ENCODE assay signal across 8 mouse cellular contexts in the genomic region with DNA sequence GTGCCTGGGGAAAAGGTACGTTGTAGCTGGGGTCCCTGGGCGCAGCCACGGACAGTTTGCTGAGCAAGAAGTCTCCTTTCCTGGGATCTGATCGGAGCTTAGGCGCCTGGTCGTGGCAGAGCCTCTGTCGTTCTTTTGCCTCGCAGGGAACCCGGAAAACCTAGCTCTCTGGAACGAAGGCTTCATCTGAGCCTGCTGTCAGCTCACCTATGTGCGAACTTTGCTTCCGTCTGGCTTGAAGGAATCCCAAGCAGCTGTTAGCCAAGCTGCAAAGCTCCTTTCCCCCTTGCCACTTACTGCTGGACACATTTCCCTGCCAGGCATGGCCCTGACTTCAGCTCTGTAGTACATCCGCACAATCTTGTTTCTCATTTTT. TPM values are rescaled to one million over a fixed set of nuclear protein-coding genes. Genes with fewer than 3 reads are reported as not detected.
DNase-seq lines count a peak whose midpoint lies in the region; ATAC-seq and TF ChIP-seq lines count a peak whose summit lies in the region.

No protein-coding gene starts in this region.

- TF ChIP-seq CTCF in left cerebral cortex, adult 2 months (IDR thresholded peaks at IDR 0.05) = no peak

- H3K9me3 ChIP-seq in hindbrain, embryonic 12.5 days (replicated peaks) = no peaks in the 10 kb centered on the region
- no peaks in the 10 kb centered on the region for H3K9me3 ChIP-seq in midbrain, embryonic 11.5 days (ENCODE audit: control insufficient read depth, low read length)

- peak overlapping the region; percentile 67 for H3K9ac ChIP-seq in hindbrain, embryonic 12.5 days
- peak overlapping the region; percentile 67 for H3K9ac ChIP-seq in midbrain, embryonic 11.5 days (ENCODE audit: low read length)

- H3K27ac ChIP-seq in left cerebral cortex, adult 2 months = peak overlapping the region; percentile 87
- H3K27ac ChIP-seq in hindbrain, embryonic 12.5 days = peak overlapping the region; percentile 85
- peak overlapping the region; percentile 68 for H3K27ac ChIP-seq in midbrain, embryonic 11.5 days (ENCODE audit: low read depth, low read length)

- peak; percentile 31 to 46 for DNase-seq in left cerebral cortex, adult 2 months (ENCODE audit: extremely low spot score in 1 of 2, low spot score in 2 of 2)
- DNase-seq in left cerebral cortex, postnatal 10 days (ENCODE audit: extremely low spot score in 1 of 2, low spot score in 2 of 2) = no peak
- DNase-seq in embryo, embryonic 10.5 days (ENCODE audit: low spot score) = peak; percentile 43
- peak; percentile 95 for DNase-seq in midbrain, embryonic 11.5 days (ENCODE audit: low spot score, missing footprints)
- no peak for DNase-seq in B cell, adult 2 months
- DNase-seq in layer of hippocampus, adult 8-10 months (ENCODE audit: low spot score in 2 of 2) = no peak
- DNase-seq in thymus, postnatal 4 days = no peak

- no peaks in the 10 kb centered on the region for H3K27me3 ChIP-seq in hindbrain, embryonic 12.5 days
- no peaks in the 10 kb centered on the region for H3K27me3 ChIP-seq in midbrain, embryonic 11.5 days (ENCODE audit: control insufficient read depth, insufficient read depth, low read length)

- intact Hi-C loops in left cerebral cortex, adult 2 months (cut with DNase I) = loop anchor here (10.0 kb wide), 3 partner anchors 837 to 1883 kb away; no protein-coding TSS in a partner anchor
- intact Hi-C loops in left cerebral cortex, postnatal 10 days (cut with DNase I) = loop anchor here (10.0 kb wide), 1 partner anchor 577 kb away; no protein-coding TSS in a partner anchor

- peak; percentile 37 for ATAC-seq in hindbrain, embryonic 12.5 days (ENCODE audit: low FRiP score)
- no peak for ATAC-seq in midbrain, embryonic 11.5 days (ENCODE audit: low FRiP score)

- H3K36me3 ChIP-seq in hindbrain, embryonic 12.5 days = 0 out of 2 replicates have a peak, but pooled peaks cover under 1% of the 10 kb centered on the region
- no peaks in the 10 kb centered on the region for H3K36me3 ChIP-seq in midbrain, embryonic 11.5 days (ENCODE audit: control insufficient read depth, insufficient read depth, low read length)

- H3K4me1 ChIP-seq in hindbrain, embryonic 12.5 days = peaks cover 22% of the 10 kb centered on the region
- no peaks in the 10 kb centered on the region for H3K4me1 ChIP-seq in midbrain, embryonic 11.5 days (ENCODE audit: control insufficient read depth, insufficient read depth, low read length)

- under 1% methylated on average over 13 of the region's 13 CpGs for WGBS in hindbrain, embryonic 12.5 days
- under 1% methylated on average over 13 of the region's 13 CpGs for WGBS in midbrain, embryonic 11.5 days

- H3K4me2 ChIP-seq in hindbrain, embryonic 12.5 days (replicated peaks) = peak overlapping the region; percentile 71
- H3K4me2 ChIP-seq in midbrain, embryonic 11.5 days = peak overlapping the region; percentile 50

- peak overlapping the region; percentile 72 for H3K4me3 ChIP-seq in left cerebral cortex, adult 2 months
- peak overlapping the region; percentile 55 for H3K4me3 ChIP-seq in hindbrain, embryonic 12.5 days
- peak overlapping the region; percentile 49 for H3K4me3 ChIP-seq in midbrain, embryonic 11.5 days (ENCODE audit: low read depth, low read length)

RNA-seq across cellular contexts. Expression of gene Pcdh9, which starts 0.9 kb away (rescaled TPM):
- 100 to 1,000 TPM; 187 to 191 TPM for total RNA-seq in left cerebral cortex, adult 2 months (2021)
- total RNA-seq in left cerebral cortex, postnatal 10 days (2021) = 100 to 1,000 TPM; 190 to 194 TPM
- 98.8 and 104 TPM in 2 replicates for polyA plus RNA-seq in hindbrain, embryonic 12.5 days (2016; fragmentation: Nextera tagmentation; extraction: Ambion mirVana)
- 39.4 and 40.4 TPM in 2 replicates for polyA plus RNA-seq in midbrain, embryonic 11.5 days (2014; fragmentation: Nextera tagmentation; extraction: Ambion mirVana)
- 100 to 1,000 TPM; 161 to 184 (median 166) TPM for total RNA-seq in layer of hippocampus, adult 8-10 months (2022)

Comparison
In these comparisons a context has a peak if more than half of its experiments do, and no peak if none do; other contexts are left out.
1. DNase-seq: peak in left cerebral cortex, adult 2 months (2 of 2), embryo, embryonic 10.5 days (single experiment) and midbrain, embryonic 11.5 days (single experiment); none in left cerebral cortex, postnatal 10 days (0 of 2), B cell, adult 2 months (0 of 2), layer of hippocampus, adult 8-10 months (0 of 2) and thymus, postnatal 4 days (single experiment).
2. Peak in every context shown above with its lines, with median percentiles within 50 percentile points of each other: H3K27ac ChIP-seq and H3K4me3 ChIP-seq.